Mouse (Mus musculus) midbrain, embryonic 11.5 days (tissue): ENCODE results near the gene Lrguk. TPM values are rescaled to one million over a fixed set of nuclear protein-coding genes. Genes with fewer than 3 reads are reported as not detected.

Source experiments
- ATAC-seq: fragments of 200-750 bp; cut with Nextera tagmentation; 2 replicates; pipeline ENCODE4 v1.8.0; 2017; ENCODE audit warnings: moderate TSS enrichment, moderate library complexity; ENCODE audit not compliant: low FRiP score
- DNase-seq: peaks from one replicate; pipeline ENCODE4 v3.0.0; 2015; ENCODE audit warnings: low spot score; ENCODE audit errors: missing footprints
- H3K27ac ChIP-seq: fragments of 300-500 bp; sonication (generic); 2 replicates; pipeline ENCODE4 v1.5.1; 2014; ENCODE audit warnings: low read depth, low read length
- H3K27me3 ChIP-seq: fragments of 300-500 bp; sonication (generic); 2 replicates; pipeline ENCODE4 v1.6.1; 2014; ENCODE audit warnings: mild to moderate bottlenecking, low read length, moderate library complexity, mixed read lengths; ENCODE audit not compliant: control insufficient read depth, insufficient read depth
- H3K36me3 ChIP-seq: fragments of 300-500 bp; sonication (generic); 2 replicates; pipeline ENCODE4 v1.6.1; 2014; ENCODE audit warnings: mild to moderate bottlenecking, low read length, moderate library complexity, mixed read lengths; ENCODE audit not compliant: control insufficient read depth, insufficient read depth
- H3K4me1 ChIP-seq: fragments of 300-500 bp; sonication (generic); 2 replicates; pipeline ENCODE4 v1.6.1; 2014; ENCODE audit warnings: low read length; ENCODE audit not compliant: control insufficient read depth, insufficient read depth
- H3K4me2 ChIP-seq: fragments of 300-500 bp; sonication (generic); 2 replicates; pipeline ENCODE4 v1.6.1; 2014; ENCODE audit warnings: mild to moderate bottlenecking, moderate library complexity
- H3K4me3 ChIP-seq: fragments of 300-500 bp; sonication (generic); 2 replicates; pipeline ENCODE4 v1.5.1; 2014; ENCODE audit warnings: low read depth, low read length
- H3K9ac ChIP-seq: fragments of 300-500 bp; sonication (generic); 2 replicates; pipeline ENCODE4 v1.6.1; 2014; ENCODE audit warnings: low read length
- H3K9me3 ChIP-seq: fragments of 300-500 bp; sonication (generic); 2 replicates; pipeline ENCODE4 v1.6.1; 2016; ENCODE audit warnings: low read length; ENCODE audit not compliant: control insufficient read depth
- WGBS: fragments of 180-500 bp; shearing (Covaris S2); extraction: QIAGEN DNeasy Blood & Tissue Kit; methylation state at CpG from one replicate; pipeline ENCODE4 v1.1.7; 2014; 5-methylcytosine and 5-hydroxymethylcytosine counted together
- polyA plus RNA-seq: library from polyadenylated mRNA; unstranded; fragments of >200 nt; fragmentation: Nextera tagmentation; extraction: Ambion mirVana; gene quantifications from 2 replicates; pipeline ENCODE4 v1.2.1, GENCODE M21; 2014

The Lrguk gene
- polyA plus RNA-seq, 1 experiment from 2014 or later = 0.78 TPM

GRCm38 (mm10) chr6:34013469-34013868 lies 15.8 kb upstream of the Lrguk start:
- no peaks in the 10 kb centered on the region for H3K9me3 ChIP-seq
- H3K4me3 ChIP-seq = no peak overlapping the region
- no peak overlapping the region for H3K27ac ChIP-seq
- H3K36me3 ChIP-seq = no peaks in the 10 kb centered on the region
- no peak overlapping the region for H3K4me2 ChIP-seq
- H3K9ac ChIP-seq = no peak overlapping the region
- no peaks in the 10 kb centered on the region for H3K4me1 ChIP-seq
- no peaks in the 10 kb centered on the region for H3K27me3 ChIP-seq
- DNase-seq (no peak), ATAC-seq (no peak)
- 77% methylated on average over 6 of the region's 6 CpGs for WGBS

GRCm38 (mm10) chr6:34029746-34030027 lies 439 bp downstream of the Lrguk start:
- H3K4me3 ChIP-seq = peak overlapping the region; percentile 45
- H3K27ac ChIP-seq = no peak overlapping the region
- DNase-seq = no peak
- H3K4me1 ChIP-seq = no peaks in the 10 kb centered on the region
- no peaks in the 10 kb centered on the region for H3K36me3 ChIP-seq
- peak; percentile 81 for ATAC-seq
- H3K27me3 ChIP-seq = no peaks in the 10 kb centered on the region
- 1% methylated on average over 4 of the region's 4 CpGs for WGBS
- peak overlapping the region; percentile 78 for H3K4me2 ChIP-seq
- no peaks in the 10 kb centered on the region for H3K9me3 ChIP-seq
- H3K9ac ChIP-seq = peak overlapping the region; percentile 50

GRCm38 (mm10) chr6:34034096-34034495 lies 4.8 kb downstream of the Lrguk start:
- WGBS = 72% methylated on average over 3 of the region's 3 CpGs
- Histone ChIP-seq H3K4me3 (no peak overlapping the region), H3K4me1 (no peaks in the 10 kb centered on the region), H3K27me3 (no peaks in the 10 kb centered on the region), H3K4me2 (no peak overlapping the region), H3K9ac (no peak overlapping the region), H3K27ac (no peak overlapping the region), H3K9me3 (no peaks in the 10 kb centered on the region), H3K36me3 (no peaks in the 10 kb centered on the region)
- DNase-seq (no peak), ATAC-seq (no peak)

GRCm38 (mm10) chr6:34034577-34035461 lies 5.6 kb downstream of the Lrguk start:
- no peak overlapping the region for H3K9ac ChIP-seq
- no peak for DNase-seq
- H3K27ac ChIP-seq = no peak overlapping the region
- no peaks in the 10 kb centered on the region for H3K27me3 ChIP-seq
- ATAC-seq = no peak; the same call in 1 of the 2 replicates
- no peak overlapping the region for H3K4me3 ChIP-seq
- no peaks in the 10 kb centered on the region for H3K36me3 ChIP-seq
- H3K4me2 ChIP-seq = no peak overlapping the region
- WGBS = 49% methylated on average over 15 of the region's 15 CpGs
- no peaks in the 10 kb centered on the region for H3K9me3 ChIP-seq
- H3K4me1 ChIP-seq = no peaks in the 10 kb centered on the region

GRCm38 (mm10) chr6:34040624-34041235 lies 11.5 kb downstream of the Lrguk start:
- WGBS = 49% methylated on average over 12 of the region's 12 CpGs
- no peak overlapping the region for H3K27ac ChIP-seq
- ATAC-seq (peak; percentile 61), DNase-seq (peak; percentile 97)
- H3K36me3 ChIP-seq = no peaks in the 10 kb centered on the region
- H3K9ac ChIP-seq = no peak overlapping the region
- H3K27me3 ChIP-seq = no peaks in the 10 kb centered on the region
- H3K4me2 ChIP-seq = no peak overlapping the region
- H3K4me3 ChIP-seq = no peak overlapping the region
- no peaks in the 10 kb centered on the region for H3K9me3 ChIP-seq
- no peaks in the 10 kb centered on the region for H3K4me1 ChIP-seq

GRCm38 (mm10) chr6:34041589-34042280 lies 12.5 kb downstream of the Lrguk start:
- Histone ChIP-seq H3K4me3 (no peak overlapping the region), H3K36me3 (no peaks in the 10 kb centered on the region), H3K4me1 (peaks cover 2% of the 10 kb centered on the region; the same call in 1 of the 2 replicates), H3K4me2 (no peak overlapping the region), H3K27ac (no peak overlapping the region), H3K27me3 (no peaks in the 10 kb centered on the region), H3K9ac (no peak overlapping the region), H3K9me3 (no peaks in the 10 kb centered on the region)
- no peak for ATAC-seq
- no peak for DNase-seq
- 91% methylated on average over 11 of the region's 11 CpGs for WGBS

GRCm38 (mm10) chr6:34044228-34044811 lies 15.1 kb downstream of the Lrguk start:
- Histone ChIP-seq H3K4me2 (no peak overlapping the region), H3K27ac (no peak overlapping the region)
- 84% methylated on average over 12 of the region's 12 CpGs for WGBS

GRCm38 (mm10) chr6:34044846-34045540 lies 15.7 kb downstream of the Lrguk start:
- Histone ChIP-seq H3K9me3 (no peaks in the 10 kb centered on the region), H3K4me3 (no peak overlapping the region), H3K9ac (no peak overlapping the region), H3K4me1 (peaks cover 2% of the 10 kb centered on the region; the same call in 1 of the 2 replicates), H3K27me3 (no peaks in the 10 kb centered on the region), H3K27ac (no peak overlapping the region), H3K36me3 (no peaks in the 10 kb centered on the region), H3K4me2 (no peak overlapping the region)
- DNase-seq (no peak), ATAC-seq (no peak)
- 88% methylated on average over 9 of the region's 9 CpGs for WGBS

More at GRCm38 (mm10) chr6:34044228-34044811, 15.1 kb downstream of the Lrguk start:
- Histone ChIP-seq H3K4me1 (peaks cover 2% of the 10 kb centered on the region; the same call in 1 of the 2 replicates), H3K36me3 (no peaks in the 10 kb centered on the region), H3K4me3 (no peak overlapping the region), H3K9ac (no peak overlapping the region), H3K27me3 (no peaks in the 10 kb centered on the region), H3K9me3 (no peaks in the 10 kb centered on the region)
- ATAC-seq = no peak
- DNase-seq = no peak
